Mouse (Mus musculus) myocyte (in vitro differentiated cells): Measurements from ENCODE around the gene Dact2. TPM values are rescaled to one million over a fixed set of nuclear protein-coding genes. Genes with fewer than 3 reads are reported as not detected.

ENCODE experiments used
- H3K27me3 ChIP-seq: one replicate; pipeline ENCODE4 v1.6.1; 2011; ENCODE audit not compliant: control insufficient read depth, insufficient read depth, insufficient read length
- H3K36me3 ChIP-seq: one replicate; pipeline ENCODE4 v1.6.1; 2011; ENCODE audit not compliant: control insufficient read depth, insufficient read depth
- H3K4me2 ChIP-seq: one replicate; pipeline ENCODE4 v1.6.1; 2011; ENCODE audit warnings: low read depth, control low read depth
- H3K4me3 ChIP-seq: one replicate; pipeline ENCODE4 v1.5.1; 2011; ENCODE audit warnings: mild to moderate bottlenecking, control low read depth, moderate library complexity
- H3K79me2 ChIP-seq: one replicate; pipeline ENCODE4 v1.6.1; 2011; ENCODE audit not compliant: control insufficient read depth, insufficient read depth
- H3ac ChIP-seq: one replicate; pipeline ENCODE4 v1.6.1; 2011; ENCODE audit not compliant: control insufficient read depth, insufficient read length
- CEBPB ChIP-seq: IDR thresholded peaks from 2 replicates; pipeline ENCODE4 v1.6.1; 2011; ENCODE audit warnings: mild to moderate bottlenecking, moderate library complexity; ENCODE audit not compliant: poor library complexity, insufficient read depth, severe bottlenecking
- E2F4 ChIP-seq: IDR thresholded peaks from one replicate; pipeline ENCODE4 v1.6.1; 2011; ENCODE audit warnings: mild to moderate bottlenecking, control low read depth, moderate library complexity; ENCODE audit not compliant: insufficient read depth
- MAX ChIP-seq: IDR thresholded peaks from one replicate; pipeline ENCODE4 v1.6.1; 2011; ENCODE audit warnings: low read depth, mild to moderate bottlenecking, control low read depth
- MYOD1 ChIP-seq, 3 experiments: IDR thresholded peaks; one replicate each; pipeline ENCODE4 v1.6.1; 2011; ENCODE audit warnings: control low read depth in 2 of 3, low read depth in 2 of 3, mild to moderate bottlenecking in 2 of 3, moderate library complexity in 1 of 3; ENCODE audit not compliant: insufficient read length in 2 of 3, control insufficient read depth in 1 of 3
- MYOG ChIP-seq, 3 experiments: IDR thresholded peaks; one replicate each; pipeline ENCODE4 v1.6.1; 2011; ENCODE audit warnings: control low read depth in 2 of 3, low read depth in 2 of 3, mild to moderate bottlenecking in 2 of 3; ENCODE audit not compliant: insufficient read length in 2 of 3, control insufficient read depth in 1 of 3, insufficient read depth in 1 of 3
- POLR2A ChIP-seq: IDR thresholded peaks from one replicate; pipeline ENCODE4 v1.6.1; 2011; ENCODE audit warnings: low read depth, mild to moderate bottlenecking, control low read depth, moderate library complexity; ENCODE audit not compliant: insufficient read length
- POLR2AphosphoS2 ChIP-seq: IDR thresholded peaks from one replicate; pipeline ENCODE4 v1.6.1; 2011; ENCODE audit warnings: low read depth, control low read depth; ENCODE audit not compliant: insufficient read length
- REST ChIP-seq: IDR thresholded peaks from one replicate; pipeline ENCODE4 v1.6.1; 2011; ENCODE audit warnings: mild to moderate bottlenecking, control low read depth, moderate library complexity; ENCODE audit not compliant: insufficient read depth, insufficient read length
- SRF ChIP-seq: IDR thresholded peaks from one replicate; pipeline ENCODE4 v1.6.1; 2011; ENCODE audit warnings: low read depth; ENCODE audit not compliant: control insufficient read depth, insufficient read length
- TCF12 ChIP-seq: IDR thresholded peaks from one replicate; pipeline ENCODE4 v1.6.1; 2011; ENCODE audit warnings: mild to moderate bottlenecking, control low read depth; ENCODE audit not compliant: poor library complexity, insufficient read depth, severe bottlenecking
- TCF3 ChIP-seq: IDR thresholded peaks from one replicate; pipeline ENCODE4 v1.6.1; 2011; ENCODE audit warnings: low read depth, control low read depth; ENCODE audit not compliant: insufficient read length
- USF1 ChIP-seq: IDR thresholded peaks from one replicate; pipeline ENCODE4 v1.6.1; 2011; ENCODE audit warnings: low read depth, mild to moderate bottlenecking, control low read depth, moderate library complexity
- polyA plus RNA-seq: library from polyadenylated mRNA; unstranded; fragments of >200 nt; fragmentation: generic; extraction: Trizol; gene quantifications from one replicate; pipeline ENCODE4 v1.2.1, GENCODE M21; 2012; ENCODE audit warnings: missing spikeins

The Dact2 gene
- polyA plus RNA-seq, 1 experiment: 0.95 TPM

GRCm38 (mm10) chr17:14175019-14175418 lies 29.1 kb downstream of the Dact2 start:
- H3K4me3 ChIP-seq: no peak overlapping the region
- no peaks in the 10 kb centered on the region for H3K27me3 ChIP-seq
- TF ChIP-seq CEBPB (no peak), REST (no peak), POLR2AphosphoS2 (no peak), MYOG (IDR thresholded peaks at IDR 0.05; ENCODE audit: control insufficient read depth in 1 of 3, insufficient read depth in 1 of 3, insufficient read length in 2 of 3, low read depth in 2 of 3) (no peak), TCF3 (no peak), USF1 (no peak), MYOD1 (IDR thresholded peaks at IDR 0.05; ENCODE audit: control insufficient read depth in 1 of 3, insufficient read length in 2 of 3, low read depth in 2 of 3) (no peak), POLR2A (no peak), MAX (no peak), SRF (no peak), E2F4 (no peak), TCF12 (no peak)
- H3K79me2 ChIP-seq: no peaks in the 10 kb centered on the region
- H3K4me2 ChIP-seq: no peak overlapping the region
- no peak overlapping the region for H3ac ChIP-seq
- H3K36me3 ChIP-seq: no peaks in the 10 kb centered on the region

DNA sequence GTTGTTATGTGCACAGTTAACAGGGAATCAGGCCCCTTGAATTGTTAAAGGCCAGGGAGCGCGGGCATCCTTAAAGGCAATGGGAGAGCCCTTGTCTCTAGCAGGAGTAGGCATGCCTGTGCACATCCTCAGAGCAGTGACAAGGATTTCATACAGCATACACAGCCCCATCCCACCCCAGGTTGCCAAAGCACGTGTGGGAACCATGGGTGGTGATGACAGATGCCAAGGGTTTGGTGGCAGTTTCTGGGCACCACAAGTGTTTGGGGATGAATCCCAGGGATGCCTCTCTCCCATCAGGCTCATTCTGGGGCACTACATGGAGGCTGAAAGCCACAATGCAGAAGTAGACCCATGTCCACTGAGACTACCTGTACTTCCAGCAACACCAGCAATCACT lies 29.7 kb downstream of the Dact2 start:
- TF ChIP-seq POLR2A (no peak), POLR2AphosphoS2 (no peak), E2F4 (no peak), SRF (no peak), TCF3 (no peak), REST (no peak), MAX (no peak), USF1 (no peak)
- H3K4me2 ChIP-seq: no peak overlapping the region
- H3ac ChIP-seq: no peak overlapping the region
- H3K79me2 ChIP-seq: no peaks in the 10 kb centered on the region
- no peaks in the 10 kb centered on the region for H3K36me3 ChIP-seq
- no peak overlapping the region for H3K4me3 ChIP-seq
- no peaks in the 10 kb centered on the region for H3K27me3 ChIP-seq

DNA sequence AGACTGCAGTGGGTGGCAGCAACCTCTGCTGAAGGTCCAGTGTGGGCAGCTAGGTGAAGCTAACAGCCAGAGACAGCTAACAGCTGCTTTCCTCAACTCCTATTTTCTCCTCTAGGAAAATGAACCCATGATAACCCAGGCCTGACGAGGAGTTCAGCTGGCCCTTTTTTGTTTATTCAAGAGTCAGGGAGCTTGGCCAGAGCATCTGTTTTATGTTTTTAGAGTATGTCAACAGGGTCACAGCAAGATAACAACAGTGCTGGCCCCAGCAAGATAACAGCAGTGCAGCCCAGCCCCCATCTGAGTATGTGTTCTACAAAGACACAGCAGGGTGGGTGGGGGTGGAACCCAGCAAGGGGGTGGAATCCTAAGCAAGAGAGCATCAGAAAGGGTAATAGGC lies 30.6 kb downstream of the Dact2 start:
- peak overlapping the region; percentile 58 for H3K4me2 ChIP-seq
- TF ChIP-seq MYOG (IDR thresholded peaks at IDR 0.05; ENCODE audit: control insufficient read depth in 1 of 3, insufficient read depth in 1 of 3, insufficient read length in 2 of 3, low read depth in 2 of 3) (no peak), MYOD1 (IDR thresholded peaks at IDR 0.05; ENCODE audit: control insufficient read depth in 1 of 3, insufficient read length in 2 of 3, low read depth in 2 of 3) (peak in 1 of 3 experiments; percentile 51)
- H3ac ChIP-seq: no peak overlapping the region
- no peaks in the 10 kb centered on the region for H3K27me3 ChIP-seq
- H3K4me3 ChIP-seq: no peak overlapping the region
- no peaks in the 10 kb centered on the region for H3K79me2 ChIP-seq
- no peaks in the 10 kb centered on the region for H3K36me3 ChIP-seq

GRCm38 (mm10) chr17:14172731-14173130 lies 31.4 kb downstream of the Dact2 start:
- no peak overlapping the region for H3ac ChIP-seq
- peak overlapping the region; percentile 58 for H3K4me2 ChIP-seq
- TF ChIP-seq TCF3 (no peak), SRF (no peak), E2F4 (no peak), MAX (no peak), CEBPB (no peak), REST (no peak), USF1 (no peak), POLR2AphosphoS2 (no peak), POLR2A (no peak), MYOG (IDR thresholded peaks at IDR 0.05; ENCODE audit: control insufficient read depth in 1 of 3, insufficient read depth in 1 of 3, insufficient read length in 2 of 3, low read depth in 2 of 3) (no peak), TCF12 (no peak), MYOD1 (IDR thresholded peaks at IDR 0.05; ENCODE audit: control insufficient read depth in 1 of 3, insufficient read length in 2 of 3, low read depth in 2 of 3) (no peak)
- no peak overlapping the region for H3K4me3 ChIP-seq
- no peaks in the 10 kb centered on the region for H3K79me2 ChIP-seq
- no peaks in the 10 kb centered on the region for H3K27me3 ChIP-seq
- no peaks in the 10 kb centered on the region for H3K36me3 ChIP-seq

DNA sequence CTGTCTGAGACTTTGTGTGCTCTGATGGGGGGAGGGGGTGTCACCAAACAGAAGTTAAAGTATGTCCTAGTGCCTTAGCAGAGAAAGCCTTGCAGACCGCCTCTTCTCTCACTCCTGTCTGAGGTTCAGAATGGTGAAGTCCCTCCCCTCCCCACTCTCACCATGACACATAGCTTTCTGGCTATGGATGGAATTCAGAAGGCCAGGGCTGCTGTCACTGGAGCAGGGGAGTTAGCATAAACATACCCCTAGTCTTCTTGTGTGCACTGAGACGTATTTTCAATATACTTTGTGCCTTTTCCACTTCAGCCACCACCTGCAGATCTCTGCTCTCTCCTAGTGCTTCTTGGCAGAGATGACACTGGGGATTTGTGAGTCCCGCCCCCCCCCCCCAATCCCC lies 31.9 kb downstream of the Dact2 start:
- no peaks in the 10 kb centered on the region for H3K36me3 ChIP-seq
- no peak overlapping the region for H3ac ChIP-seq
- H3K27me3 ChIP-seq: no peaks in the 10 kb centered on the region
- H3K4me2 ChIP-seq: peak overlapping the region; percentile 58
- H3K79me2 ChIP-seq: no peaks in the 10 kb centered on the region
- no peak for TF ChIP-seq MYOD1 (IDR thresholded peaks at IDR 0.05; ENCODE audit: control insufficient read depth in 1 of 3, insufficient read length in 2 of 3, low read depth in 2 of 3)
- no peak for TF ChIP-seq MAX
- no peak for TF ChIP-seq CEBPB
- TF ChIP-seq TCF12: no peak
- TF ChIP-seq E2F4: no peak
- TF ChIP-seq POLR2AphosphoS2: no peak
- no peak for TF ChIP-seq POLR2A
- TF ChIP-seq SRF: no peak
- TF ChIP-seq TCF3: no peak
- TF ChIP-seq MYOG (IDR thresholded peaks at IDR 0.05; ENCODE audit: control insufficient read depth in 1 of 3, insufficient read depth in 1 of 3, insufficient read length in 2 of 3, low read depth in 2 of 3): no peak
- TF ChIP-seq USF1: no peak
- no peak for TF ChIP-seq REST
- H3K4me3 ChIP-seq: no peak overlapping the region
